Mouse (Mus musculus) spleen, adult 12 weeks (tissue): ENCODE results near the gene Nacad.

Experiments
- DNase-seq: peaks from one replicate; pipeline ENCODE4 v3.0.0; 2022; ENCODE audit warnings: low spot score

Gene Nacad

DNA sequence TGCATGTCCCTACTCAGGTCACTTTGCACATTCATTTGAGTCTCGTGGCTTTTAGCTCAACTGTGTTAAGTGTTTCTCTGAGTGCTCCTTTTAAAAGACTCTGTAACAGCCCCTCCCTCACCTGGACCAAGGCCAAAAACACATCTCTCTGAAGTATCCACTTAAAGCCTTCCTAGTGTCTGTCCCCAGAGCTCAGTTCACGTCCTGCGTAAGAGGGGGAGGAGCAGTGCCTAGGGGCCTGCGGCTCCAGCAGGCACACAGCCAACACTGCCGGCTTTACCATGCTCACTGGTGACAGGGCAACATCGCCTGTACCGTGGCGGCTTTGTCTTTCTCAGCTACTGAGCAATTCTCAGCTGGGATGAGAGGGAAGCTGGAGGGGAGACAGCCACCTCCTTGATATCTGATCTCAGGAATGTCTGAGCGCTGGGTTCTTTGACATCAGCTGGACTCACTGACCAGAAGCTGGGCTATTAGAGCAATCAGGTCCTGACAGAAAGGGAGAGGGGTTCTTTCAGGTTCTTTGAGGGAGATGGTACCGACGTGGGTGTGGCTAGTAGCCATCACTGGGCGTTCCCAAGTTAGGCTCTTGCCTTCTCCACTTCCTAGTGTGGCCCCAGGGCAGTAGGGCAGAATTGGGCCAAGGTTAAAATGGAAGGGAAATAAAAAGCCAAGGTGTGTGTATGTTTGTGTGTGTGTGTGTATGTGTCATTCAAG, 1.8 kb downstream of the Nacad start:
- no peak for DNase-seq

DNA sequence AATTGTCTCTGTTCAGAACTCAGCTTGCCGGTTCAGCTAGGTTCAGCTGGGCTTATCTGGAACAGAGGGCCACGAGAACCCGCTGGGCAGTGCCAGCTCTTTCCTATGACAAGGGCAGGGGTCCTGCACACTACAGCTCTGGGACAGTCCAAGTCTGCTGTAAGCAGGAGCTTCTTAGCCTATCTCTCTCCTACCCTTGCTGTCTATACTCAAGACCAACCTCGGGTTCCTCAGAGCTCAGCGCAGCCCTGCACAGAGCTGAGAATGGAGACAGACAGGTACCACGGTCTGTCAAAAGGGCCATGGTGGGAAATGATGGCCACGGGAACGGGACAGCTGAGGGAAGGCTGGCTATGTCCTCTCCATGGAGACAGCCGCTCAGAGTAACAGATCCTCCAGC, 2.6 kb downstream of the Nacad start:
- no peak for DNase-seq

DNA sequence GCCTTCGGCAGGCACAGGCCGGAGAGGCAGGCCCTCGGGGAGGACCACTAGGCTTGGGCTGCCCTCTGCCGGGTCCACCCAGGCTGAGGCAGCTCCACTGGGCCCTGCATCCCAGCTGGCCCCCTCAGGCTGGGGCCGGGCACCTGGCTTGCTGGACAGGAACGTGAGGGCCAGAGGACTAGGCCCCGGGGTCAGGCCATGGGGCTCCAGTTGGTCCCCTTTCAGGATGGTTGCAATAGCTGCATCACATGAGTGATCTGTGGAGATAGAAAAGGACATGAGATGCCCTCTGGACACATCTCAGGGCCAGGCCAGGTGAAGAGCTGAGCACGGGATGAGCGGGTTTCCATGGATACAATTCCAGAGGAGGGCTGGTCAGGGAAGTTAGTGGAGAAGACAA, 3.2 kb downstream of the Nacad start:
- DNase-seq: no peak

DNA sequence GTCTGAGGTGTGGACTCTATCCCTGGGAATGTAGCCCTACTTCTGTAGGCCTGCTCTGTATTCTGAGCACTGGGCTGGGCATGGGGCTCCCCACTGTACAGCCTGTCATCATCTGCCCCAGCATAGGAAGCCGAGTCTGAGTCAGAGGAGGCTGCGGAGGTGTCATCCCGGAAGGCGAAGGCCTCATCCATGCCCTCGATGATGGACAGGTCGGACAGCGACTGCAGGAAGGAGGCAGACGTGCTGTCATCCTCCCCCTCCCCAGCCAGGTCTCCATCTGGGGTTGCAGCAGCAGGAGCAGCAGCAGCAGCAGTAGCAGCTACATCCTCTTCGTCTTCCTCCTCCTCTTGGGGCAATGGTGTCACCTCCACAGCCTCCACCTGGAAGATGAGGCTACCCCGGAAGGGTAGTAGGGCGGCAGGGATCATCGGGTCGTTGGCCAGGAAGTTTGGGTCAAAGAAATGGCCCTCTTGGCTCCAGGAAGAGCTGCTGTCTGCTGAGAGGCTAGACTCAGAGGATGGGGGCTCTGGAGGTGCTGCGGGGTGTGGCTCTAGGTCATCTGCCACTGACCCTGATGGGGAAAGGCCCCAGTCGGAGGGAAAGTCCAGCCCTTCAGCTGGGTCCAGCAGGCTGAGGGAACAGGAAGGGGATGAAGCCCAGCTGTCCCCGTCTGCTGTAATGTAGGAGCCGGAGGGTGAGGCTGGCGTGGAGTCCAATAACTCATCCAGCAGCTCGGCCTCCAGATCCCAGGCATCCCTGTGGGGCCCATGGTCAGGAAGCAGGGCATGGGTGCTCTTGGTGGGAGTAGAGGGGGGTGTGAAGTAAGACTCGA, 4.0 kb downstream of the Nacad start:
- no peak for DNase-seq

DNA sequence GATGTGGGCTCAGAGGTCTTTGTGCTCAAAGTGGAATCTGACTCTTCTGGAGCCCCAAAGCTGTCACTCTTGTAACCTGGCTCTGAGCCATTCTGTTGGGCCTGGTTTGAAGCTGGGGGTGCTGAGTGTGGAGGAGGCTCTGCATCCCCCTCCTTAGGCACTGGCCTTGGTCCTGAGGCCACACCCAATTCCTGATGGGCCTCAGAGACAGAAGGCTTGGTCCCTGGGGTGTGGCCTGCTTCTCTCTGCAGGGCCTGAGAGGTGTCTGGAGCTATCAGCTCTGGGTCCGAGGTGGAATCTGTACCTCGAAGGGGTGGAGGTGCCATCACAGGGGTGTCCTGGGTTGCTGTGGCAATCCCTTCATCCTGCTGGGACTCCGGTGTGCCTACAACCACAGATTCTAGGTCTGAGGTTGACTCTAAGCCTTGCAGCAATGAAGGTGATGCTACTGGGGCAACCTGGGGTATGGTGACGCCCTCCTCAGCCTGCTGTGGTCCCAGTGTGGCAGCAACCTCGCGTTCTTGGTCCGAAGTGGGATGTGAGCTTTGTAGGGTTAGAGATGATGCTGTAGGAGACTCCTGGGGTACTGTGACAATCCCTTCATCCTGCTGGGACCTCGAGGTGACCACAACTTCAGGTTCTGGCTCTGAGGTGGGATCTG, 5.4 kb downstream of the Nacad start:
- no peak for DNase-seq

DNA sequence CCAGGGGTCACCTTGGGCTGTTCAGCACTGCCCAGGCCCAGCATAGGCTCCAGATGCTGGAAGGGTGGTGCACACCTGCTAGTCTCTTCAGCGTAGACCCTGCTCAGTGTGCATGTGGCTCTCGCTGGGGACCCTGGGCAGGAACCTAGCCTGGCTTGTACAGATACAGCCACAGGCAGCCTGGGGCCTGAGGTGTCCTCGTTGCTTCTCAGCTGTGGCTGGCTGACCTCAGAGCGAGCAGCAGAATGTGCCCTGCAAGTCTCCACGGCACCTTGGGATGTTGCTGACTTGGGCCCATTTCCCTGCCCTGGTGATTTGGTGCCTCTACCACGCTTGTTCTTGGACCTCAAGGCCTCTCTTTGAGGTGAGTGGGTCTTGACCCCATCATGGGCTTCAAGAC, 6.0 kb downstream of the Nacad start:
- no peak for DNase-seq

DNA sequence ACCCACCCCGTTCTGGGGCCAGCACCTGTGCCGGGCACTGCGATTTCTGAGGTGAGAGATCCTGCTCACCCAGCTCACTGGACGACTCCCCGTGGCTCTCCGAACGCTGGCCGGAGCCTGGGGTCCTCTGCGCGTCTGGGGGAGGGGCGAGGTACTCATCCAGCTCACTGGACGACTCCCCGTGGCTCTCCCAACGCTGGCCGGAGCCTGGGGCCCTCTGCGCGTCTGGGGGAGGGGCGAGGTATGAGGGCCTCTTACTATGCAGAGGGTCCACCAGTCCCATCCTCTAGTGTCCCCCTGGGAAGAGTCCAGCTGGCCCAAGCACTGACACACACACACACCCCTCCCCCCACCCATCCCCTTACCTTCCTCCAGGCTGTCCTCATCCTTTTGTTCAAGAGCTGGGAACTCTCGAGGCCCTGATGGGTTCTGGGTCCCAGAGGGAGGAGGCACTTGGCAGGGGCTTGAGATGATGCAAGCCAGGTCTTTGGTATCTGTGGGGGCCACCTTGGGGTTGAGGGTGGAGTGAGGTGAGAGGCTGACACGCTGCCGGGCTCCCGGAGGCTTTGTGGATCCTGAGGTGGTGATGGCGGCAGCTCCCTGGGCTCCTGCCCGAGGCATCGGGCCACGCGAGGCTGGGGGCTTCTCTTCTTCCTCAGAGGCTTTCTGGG, 6.7 kb downstream of the Nacad start:
- DNase-seq: no peak

DNA sequence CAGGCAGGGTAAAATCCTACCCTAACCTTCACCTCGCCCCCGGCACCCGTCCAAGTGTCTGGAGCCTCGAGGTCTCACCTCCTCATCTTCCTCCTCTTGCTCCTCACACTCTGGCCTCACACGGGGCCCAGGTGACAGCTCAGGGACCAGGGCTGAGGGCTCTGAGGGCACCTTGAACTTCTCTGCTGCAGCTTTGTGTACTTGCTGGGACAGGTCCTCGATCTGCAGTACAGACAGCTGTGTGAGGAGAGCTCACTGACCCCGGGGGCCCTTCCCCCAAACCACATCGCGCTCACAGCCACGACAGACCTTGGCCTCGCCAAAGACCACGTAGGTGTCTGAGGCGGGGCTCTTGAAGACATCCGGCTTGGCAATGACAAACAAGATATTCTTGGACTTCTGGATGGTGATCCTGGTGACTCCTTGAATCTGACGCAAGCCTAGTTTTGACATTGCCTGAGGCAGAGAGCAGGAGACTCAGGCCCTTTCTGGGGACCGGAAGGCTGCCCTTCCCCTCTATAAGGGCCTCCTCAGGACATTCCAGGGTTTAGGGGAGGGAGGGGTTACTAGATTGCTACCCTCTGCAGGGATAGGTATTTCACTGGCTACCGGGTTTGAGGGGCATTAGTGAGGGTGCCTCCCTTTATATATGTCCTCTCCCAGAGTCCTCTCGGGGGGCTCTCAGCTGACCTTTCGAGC, 7.5 kb downstream of the Nacad start:
- no peak for DNase-seq

DNA sequence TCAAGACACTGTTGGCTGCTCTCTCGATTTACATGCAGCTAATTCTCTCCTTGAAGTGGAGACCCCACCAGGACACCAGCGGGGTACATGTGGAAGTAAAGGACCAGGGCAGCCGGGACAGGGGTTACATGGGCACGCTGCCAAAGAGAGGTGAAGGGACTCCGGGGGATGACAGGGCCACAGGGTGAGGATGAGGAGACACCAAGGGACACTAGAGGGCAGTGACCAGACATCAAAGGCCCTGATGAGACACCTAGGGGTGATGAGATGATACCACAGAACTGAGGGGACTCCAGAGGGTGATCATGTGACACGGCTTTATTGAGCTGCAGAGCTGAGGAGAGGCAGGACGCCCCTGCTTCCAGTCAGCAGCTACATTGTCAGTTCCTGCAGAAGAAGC, 8.3 kb downstream of the Nacad start:
- DNase-seq: no peak

DNA sequence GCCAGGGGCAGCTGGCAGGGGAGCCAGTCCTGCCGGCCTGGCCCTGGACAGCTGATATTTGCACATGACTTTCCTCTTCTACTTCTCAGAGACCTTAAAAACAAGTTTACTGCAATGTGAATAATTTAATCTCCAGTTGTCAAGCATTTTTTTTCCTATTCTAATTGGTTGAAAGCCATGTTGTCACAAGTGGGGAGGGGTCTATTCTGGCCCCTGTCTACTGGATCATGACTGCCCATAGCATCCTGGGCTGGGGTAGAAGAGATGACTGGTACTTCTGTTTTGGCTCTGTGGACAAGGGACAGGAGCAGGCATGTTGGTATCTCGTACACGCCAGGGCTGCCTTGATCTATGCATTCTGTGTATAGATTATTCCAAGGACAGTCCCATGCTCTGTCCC, 9.2 kb downstream of the Nacad start:
- DNase-seq: no peak

DNA sequence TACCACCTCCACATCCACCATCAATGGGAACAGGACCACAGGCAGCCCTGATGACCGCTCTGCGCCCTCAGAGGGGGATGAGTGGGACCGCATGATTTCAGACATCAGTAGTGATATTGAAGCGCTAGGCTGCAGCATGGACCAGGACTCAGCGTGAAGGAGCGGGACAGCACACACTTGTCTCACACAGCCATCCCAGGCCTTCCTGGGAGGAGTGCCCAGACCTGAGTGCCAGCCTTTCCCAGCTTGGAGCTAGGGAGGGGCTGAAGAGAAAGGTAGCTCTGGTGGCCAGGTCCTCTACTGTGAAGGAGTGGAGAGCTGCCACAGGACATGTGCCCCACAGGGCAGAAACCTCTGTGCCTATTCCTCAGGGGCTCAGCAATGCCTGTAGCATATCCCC, 9.6 kb downstream of the Nacad start:
- DNase-seq: no peak

DNA sequence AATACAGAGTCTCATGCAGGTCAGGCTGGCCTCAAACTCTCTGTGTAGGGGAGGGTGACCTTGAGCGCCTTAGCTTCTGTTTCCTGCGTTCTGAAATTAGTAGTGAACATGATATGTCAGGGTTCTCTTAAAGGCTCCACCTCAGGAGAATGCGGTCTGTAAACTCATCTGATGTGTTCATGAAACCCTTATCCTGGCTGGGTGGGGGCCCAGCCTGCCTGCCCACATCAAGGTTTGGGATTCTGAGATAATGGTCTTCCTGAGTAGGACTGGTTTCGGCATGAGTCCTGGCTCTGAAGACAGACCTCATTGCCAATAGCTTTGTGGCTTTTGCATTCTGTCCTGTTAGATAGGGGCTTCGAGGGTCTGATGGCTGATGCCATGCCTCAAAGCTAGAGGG, 10.5 kb downstream of the Nacad start:
- DNase-seq: no peak

DNA sequence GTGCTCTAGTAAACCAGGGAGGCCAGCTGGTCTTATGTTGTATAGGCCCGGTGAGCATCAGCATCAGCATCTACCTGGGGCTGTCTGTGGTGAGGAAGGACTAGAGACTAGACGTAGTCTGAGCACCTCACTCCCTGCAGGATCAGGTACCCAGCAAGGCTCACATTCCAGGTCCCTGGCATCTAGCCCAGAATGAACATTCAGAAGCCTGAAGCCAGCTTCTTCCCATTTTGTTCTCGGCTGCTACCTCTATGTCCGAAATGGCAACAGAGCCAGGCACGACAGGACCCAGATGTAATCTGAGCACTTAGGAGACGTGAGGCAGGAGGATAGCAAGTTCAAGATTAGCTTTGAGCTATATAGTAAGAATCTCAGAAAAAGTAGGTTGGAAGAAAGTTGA, 11.0 kb downstream of the Nacad start:
- DNase-seq: no peak

DNA sequence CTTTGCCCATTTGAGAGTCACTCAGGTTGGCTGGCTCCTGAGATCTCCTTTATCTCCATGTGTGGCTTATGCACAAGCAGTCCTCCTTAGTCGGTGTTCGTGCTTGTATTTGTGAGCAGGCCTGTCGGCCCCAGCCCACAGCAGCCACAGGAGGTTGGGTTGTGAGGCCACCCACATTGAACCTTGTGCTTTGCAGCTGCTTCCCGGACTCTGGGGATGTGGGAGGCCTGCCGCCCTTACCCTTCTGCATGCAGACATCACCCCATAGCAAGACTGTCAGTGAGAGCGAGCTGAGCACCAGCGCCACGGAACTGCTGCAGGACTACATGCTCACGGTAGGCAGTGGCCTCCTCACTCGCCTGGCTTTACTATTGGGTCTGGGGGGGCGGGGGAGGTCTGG, 12.4 kb downstream of the Nacad start:
- no peak for DNase-seq

DNA sequence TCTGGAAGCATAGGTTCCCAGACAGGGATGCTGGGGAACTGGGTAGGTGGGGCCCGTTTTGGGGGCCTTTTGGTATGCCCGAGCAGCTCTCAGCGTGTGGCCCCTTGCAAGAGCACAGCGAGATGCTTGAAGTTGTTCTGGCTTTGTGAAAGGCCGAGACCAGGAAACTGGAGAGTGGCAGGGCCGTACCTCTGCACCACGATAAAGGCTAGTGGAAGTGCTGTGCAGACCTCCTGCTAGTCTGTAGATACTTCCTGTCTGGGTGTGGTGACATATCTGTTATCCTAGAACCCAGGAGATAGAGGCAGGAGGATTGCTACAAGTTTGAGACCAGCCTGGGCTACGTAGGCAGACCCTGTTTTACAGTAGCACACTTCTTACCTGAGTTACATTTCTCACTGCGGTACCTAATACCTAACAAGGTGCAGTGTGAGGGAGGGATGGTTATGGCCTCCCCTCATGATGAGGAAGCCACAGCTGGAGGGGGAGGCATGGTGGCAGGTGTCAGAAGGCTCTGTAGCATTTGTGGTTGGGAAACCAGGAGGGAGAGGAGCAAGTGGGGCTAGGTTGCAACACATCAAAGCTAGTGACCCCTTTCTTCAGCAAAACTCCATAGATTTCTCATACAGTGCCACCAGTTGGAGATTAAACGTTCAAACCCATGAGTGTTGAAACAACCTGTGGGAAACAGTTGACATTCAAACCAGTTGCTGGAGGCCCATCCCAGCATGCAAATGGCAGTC, 14.7 kb downstream of the Nacad start:
- no peak for DNase-seq

DNA sequence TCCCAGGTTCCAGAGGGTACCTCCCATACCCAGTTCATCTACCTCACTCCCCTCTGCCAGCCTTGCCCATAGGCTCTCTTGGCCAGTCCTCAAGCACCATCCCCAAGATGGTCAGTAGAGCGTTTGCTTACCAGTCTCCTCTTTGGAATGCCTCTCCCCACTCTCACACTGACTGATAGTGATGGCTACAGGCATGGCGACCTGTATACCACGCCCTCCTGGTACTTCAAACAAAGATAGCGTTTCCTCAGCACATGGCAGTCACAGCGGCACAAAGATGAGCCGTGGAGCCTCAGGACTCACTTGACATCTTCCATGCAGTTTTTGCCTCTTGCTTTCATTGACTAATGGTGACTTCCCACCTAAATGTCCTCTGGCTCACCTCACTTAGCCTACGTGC, 16.0 kb downstream of the Nacad start:
- no peak for DNase-seq

DNA sequence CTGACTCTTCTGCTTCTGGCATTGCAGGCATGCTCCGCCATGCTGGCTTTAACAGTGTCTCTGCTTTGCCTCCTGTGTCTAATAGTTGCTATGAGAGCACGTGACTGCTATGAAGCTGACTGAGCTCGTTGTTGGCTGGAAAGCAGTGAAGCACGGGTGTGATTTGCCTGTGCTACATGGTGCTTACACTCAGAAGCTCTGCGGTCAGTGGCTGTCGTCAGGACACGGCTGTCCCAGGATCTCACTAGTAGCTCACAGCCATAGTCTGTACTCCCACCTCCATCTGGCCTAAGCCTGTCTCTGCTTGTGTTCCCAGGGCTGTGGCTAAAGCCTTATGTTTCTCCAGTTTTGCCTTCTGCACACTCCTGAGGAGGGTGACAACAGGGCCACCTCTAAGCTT, 17.6 kb downstream of the Nacad start:
- no peak for DNase-seq

DNA sequence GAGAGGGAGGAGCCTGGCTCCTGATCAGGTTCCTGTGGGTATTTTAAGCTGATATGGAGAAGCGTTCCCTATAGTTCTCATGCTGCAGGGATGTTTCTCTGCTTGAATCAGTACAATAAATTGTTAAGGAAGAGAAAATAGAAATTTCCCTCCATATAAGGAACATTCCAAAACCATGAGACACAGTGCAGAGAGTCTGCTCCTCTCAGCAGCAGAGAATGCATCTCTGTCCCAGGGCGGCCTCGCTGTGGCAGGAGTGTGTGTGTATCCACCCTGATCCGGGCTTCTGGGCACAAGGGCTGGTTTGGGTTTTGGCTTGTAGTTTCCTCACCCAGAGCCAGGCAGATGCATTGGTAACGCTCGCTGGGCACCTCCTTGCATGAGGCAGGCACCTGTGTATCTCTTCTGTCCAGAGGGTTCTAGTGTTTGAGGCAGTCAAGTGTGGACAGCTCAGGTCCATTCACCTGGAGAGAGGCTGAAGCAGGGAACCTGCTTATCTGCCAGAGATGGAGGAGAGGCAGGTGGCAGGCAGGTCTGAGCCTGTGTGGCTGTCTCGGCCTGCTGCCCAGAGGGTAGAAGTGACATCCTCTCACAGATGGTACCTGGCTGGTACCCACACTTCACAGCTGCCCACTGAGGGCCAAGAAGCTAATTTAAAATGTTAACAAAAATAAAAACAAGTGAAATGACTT, 18.5 kb downstream of the Nacad start:
- no peak for DNase-seq

DNA sequence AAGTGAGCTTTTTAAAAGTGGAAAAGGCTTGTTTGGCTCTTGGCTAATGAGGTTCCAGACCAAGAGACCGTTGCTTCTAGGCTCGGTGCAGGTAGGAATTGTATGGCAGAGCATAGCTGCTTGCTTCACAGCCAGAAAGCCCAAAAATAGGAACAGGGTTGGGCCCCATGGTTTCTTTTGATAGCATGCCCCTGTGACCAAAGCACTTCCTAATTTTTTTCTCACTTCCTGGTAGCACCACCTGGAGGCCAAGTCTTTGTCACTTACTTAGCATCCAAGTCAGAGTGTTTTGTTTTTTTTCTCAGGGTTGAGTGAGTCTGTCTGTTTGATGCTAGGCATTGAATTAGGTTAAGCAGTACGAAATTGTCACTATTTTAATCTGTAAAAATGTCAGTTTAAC, 19.2 kb downstream of the Nacad start:
- DNase-seq: no peak

DNA sequence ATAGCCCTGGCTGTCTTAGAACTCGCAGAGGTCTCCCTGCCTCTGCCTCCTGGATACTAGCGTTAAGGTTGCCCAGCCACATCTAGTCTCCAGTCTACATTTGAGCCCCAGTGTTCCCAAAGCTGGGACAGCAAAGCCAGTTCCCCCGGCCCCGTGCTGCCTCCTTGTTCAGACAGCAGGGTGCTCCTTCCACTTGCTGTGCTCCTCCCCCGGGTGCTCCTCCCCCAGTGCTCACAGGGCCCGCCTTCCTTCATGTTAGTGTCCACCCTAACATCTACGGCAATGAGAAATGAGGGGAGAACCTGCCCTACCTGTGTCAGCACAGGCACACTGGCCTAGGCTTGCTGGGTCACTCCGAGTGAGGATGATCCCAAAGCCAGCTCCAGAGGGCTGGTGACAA, 20.1 kb downstream of the Nacad start:
- DNase-seq: no peak

DNA sequence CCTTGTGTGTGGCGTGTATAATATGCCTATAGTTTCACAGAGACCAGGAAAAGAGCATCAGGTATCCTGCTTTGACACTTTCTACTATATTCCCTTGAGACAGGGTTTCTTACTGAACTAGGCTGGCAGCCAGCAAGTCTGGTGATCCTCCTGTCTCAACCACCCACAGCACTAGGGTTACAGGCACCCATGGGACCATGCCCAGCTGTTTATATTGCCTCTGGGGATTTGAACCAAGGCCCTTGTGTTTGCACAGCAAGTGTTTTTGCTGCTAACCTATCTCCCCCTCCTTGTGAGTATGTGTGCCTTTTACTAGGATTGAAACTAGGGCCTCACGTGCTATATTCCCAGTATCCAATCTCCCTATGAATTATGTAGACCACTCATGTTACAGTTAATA, 24.3 kb downstream of the Nacad start:
- DNase-seq: no peak
